Mouse (Mus musculus) mouse trophoblast stem cell (cell line): Measurements from ENCODE around the gene Mgst3.

Experiments
- in situ Hi-C, 2 experiments: fragments of 300-500 bp; cut with MseI, MboI; formaldehyde crosslinking; loops; 2 replicates in 1 of 2; 3 replicates in 1 of 2; pipeline ENCODE4 v1.15.1; 2025

Mgst3 gene

DNA sequence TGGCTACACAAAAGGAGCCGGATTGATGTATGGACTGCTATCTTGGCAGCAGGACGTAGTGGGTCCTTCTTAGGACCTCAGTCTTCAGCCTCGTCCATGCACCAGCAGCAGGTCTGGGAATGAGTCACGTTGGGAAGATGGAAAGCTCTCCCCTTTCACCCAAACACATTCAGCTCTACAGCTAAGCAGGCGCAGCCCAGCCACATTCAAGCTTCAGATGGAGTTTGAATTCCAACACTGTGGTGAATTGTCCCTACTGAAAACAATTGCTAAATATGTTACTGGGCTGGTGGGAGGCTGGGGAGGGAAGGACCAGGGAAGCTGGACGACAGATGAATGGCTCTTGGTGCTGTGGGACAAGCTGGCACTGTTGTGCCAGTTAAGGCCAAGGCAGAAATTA is 5.1 kb downstream of the Mgst3 start:
- in situ Hi-C loops = no loop called here

GRCm38 (mm10) chr1:167387796-167388195 is 5.8 kb downstream of the Mgst3 start:
- in situ Hi-C loops = no loop called here

- in situ Hi-C loops = no loop called here
Observed at GRCm38 (mm10) chr1:167387310-167387709, 6.3 kb downstream of the Mgst3 start.

GRCm38 (mm10) chr1:167386466-167386865 is 7.2 kb downstream of the Mgst3 start:
- in situ Hi-C loops = no loop called here

GRCm38 (mm10) chr1:167385636-167386035 is 8.0 kb downstream of the Mgst3 start:
- in situ Hi-C loops = no loop called here

DNA sequence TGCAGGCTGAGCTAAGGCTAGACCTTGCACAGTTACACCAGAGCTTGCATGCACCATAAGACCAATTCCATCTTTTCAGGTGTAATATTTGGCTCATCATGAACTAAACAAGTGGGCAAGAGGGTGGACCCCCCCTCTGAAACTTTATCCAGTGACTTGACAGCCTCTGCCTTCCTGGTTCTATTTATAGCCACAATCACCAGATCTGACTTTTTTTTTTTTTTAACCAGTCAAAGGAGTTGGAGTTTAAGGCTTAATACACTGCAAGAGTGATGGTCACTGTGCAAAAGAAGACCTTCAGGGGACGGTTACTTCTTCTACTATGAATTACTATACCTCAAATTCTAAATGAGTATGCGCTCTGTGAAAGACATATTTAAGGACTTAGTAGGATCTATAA is 8.4 kb downstream of the Mgst3 start:
- in situ Hi-C loops = no loop called here

DNA sequence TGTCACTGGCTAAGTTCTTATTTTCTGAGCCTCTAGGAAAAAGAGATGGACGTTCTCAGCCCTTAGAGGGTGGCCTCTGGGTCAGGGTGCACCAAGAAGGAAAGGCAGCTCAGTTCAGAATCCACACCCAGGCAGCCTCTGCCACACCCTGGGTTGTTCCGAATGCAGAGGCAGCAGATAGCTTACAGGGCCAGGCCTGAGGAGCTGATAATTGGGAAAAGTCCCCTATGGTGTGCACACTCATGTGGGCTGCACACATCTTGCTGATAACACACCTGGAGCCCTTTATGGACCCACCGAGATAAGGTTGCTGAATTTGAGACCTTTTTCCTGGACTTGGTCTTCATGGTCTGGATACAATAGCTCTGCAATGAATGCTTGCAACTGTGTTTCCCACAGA is 9.5 kb downstream of the Mgst3 start:
- in situ Hi-C loops = no loop called here

DNA sequence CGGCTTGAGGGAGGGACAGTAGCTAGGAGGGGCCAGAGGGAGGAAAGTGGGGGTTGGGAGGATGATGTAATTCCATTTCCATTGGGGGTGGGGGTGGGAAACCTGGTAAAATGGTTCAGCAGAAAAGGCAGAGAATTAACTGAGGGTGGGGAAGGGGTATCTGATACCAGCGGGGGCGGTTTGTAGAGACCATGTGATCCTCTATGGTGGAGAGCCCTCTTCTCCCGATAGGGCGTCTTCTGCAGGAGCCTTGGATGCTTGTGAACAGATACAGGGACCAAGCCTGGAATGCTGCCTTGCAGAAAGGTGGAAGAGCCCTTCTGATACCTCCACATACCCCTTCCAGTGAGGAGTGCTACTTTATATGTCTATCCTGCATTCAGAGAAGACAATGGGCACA is 10.5 kb downstream of the Mgst3 start:
- in situ Hi-C loops = no loop called here

DNA sequence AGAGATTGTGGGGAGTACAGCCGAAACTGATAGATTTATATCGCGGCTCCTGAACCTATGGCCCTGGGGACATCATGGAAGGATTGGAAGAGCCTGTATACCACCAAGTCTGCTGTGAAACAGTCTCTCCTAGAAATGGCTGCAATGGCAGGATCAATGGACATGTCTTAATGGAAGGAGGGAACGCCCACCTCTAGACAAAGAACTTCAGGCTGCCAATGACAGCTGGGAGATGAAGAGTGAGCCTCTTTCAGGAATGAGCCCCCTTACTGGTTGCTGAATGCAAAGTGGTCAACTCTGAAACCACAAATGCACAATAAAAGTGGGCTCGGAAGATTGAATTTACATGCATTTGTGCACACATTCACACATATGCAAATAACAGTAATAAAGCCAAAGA is 10.9 kb downstream of the Mgst3 start:
- in situ Hi-C loops = no loop called here

GRCm38 (mm10) chr1:167382316-167382715 is 11.3 kb downstream of the Mgst3 start:
- in situ Hi-C loops = no loop called here

DNA sequence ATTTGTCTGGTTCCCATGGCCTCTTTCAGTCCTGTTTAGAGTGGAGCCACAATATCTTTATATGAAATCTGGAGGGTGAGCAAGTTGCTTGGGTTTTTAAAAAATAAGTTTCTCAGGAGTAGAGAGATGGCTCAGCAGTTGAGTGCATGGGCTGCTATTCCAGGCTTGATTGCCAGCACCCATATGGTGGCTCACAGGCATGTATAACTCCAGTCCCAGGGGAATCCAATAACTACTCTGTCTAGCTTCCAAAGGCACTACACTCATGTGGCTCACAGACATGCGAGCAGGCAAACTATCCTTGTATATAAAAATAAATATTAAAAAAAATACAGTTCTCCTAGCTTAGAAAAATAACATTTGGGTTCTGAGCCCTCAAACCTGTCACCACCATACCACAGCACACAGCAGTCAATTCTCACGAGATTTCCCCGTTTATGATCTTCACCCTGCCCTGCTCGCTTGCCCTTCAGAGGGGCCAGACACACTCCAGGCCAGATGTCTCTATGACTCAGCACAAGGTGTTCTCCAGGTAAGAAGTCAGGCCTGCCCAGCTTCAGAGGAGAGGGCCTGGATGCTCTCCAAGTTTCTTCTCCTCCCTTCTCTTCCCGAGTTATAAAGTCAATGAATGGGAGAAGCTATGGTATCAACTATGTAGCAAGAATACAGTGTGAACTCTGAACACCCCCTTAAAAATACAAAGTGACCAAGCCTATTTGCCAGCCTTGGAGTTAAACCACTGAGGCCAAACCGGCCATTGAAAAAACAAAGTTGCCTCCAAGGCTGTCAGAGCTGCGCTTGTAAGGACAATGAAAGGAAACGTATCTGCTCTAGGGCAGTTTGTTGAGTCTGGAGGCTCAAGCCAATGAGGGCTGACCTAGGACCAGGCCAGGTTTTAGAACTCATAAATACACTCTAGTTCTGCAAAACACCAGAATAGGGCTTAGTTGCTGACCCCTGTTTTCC is 12.3 kb downstream of the Mgst3 start:
- in situ Hi-C loops = no loop called here

DNA sequence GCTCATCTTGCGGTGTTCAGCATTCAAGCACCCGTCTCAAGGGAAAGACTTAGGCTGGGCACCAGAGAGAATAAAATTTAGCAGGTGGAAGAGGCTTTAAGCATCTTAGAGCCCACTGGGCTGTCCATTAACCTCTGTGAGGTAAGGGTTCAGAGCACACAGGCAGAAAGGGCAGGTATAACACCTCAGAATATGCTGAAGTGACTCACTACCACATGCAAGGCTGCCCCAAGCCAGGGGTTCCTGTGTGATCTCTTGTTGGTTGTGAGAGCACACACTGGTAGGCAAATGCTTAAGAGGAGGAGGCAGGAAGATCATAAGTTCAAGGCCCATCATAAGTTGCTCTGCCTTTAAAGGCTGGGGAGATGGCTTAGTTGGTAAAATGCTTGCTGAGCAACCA is 13.4 kb downstream of the Mgst3 start:
- in situ Hi-C loops = no loop called here

DNA sequence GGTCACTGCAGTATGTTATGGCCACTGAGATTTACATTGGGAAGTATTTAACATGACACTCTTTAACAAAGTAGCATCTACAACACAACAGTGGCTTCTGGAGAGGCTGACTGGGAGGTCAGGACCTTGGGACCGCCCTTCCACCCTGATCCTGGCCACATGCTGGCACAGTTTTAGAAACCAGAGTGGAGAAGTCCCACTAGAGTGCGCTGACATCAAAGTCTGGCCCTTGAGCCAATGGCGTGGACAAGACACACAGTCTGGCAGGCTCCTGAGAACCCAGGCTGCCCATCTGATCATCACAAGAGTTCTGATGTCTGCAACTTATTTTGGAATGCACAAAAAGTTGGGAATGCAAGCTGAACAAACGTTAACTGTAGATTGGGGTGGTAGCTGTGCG is 13.9 kb downstream of the Mgst3 start:
- in situ Hi-C loops = no loop called here

- in situ Hi-C loops = no loop called here
Observed at GRCm38 (mm10) chr1:167378019-167378418, 15.6 kb downstream of the Mgst3 start.

DNA sequence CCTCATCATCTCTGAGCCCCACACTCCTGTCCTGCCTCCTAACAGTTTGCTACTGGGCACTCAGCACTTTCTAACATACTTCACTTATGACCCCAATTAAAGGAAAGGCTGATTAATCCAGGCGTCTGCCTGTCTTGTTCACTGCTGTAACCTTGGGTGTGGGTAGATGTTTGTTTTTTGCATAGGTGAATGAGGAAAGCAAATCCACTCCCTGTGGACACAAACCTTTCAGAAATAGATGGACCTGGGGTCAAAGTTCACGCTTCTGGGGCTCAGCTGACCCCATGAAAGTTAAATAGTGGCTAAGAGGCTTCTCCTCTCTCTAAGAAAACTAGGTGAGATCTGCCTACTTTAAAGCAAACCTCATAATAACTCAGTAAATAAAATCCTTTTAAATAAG is 18.7 kb downstream of the Mgst3 start:
- in situ Hi-C loops = no loop called here

DNA sequence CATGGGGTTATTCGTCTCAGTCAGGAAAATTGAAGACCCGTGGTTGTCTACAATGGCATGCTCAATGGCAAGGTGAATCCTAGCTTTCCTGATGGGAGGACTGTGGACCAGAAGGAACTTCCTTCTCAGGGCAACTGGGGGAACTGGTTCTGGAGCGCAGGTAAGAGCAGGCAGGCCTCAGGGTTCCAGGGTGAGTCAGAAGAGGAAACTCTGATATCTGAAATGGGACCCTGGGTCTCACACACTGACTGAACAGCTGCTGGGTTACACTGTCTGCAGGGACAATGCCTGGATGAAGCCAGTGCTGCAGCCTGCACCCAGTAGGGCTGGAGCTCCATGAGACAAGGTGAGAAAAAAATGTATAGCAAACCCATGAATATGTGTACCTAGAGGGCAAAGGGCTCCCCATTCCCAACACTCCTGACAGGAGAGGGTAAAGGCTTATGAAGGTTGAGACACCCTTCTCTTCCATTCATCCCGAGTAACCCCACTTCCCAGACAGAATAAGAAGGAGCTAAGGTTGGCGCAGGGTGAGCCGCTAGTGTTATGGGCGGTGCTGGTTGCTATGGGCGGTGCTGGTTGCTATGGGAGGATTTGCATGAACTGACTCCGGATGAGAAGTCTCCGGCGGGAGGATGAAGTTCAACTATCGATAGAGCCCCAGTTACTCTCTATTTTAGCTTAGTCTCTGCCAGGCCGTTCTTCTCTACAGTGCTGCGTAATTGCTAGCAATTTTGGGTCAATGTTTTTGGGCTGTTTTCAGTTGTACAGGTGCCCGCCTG is 19.4 kb downstream of the Mgst3 start:
- in situ Hi-C loops = no loop called here

DNA sequence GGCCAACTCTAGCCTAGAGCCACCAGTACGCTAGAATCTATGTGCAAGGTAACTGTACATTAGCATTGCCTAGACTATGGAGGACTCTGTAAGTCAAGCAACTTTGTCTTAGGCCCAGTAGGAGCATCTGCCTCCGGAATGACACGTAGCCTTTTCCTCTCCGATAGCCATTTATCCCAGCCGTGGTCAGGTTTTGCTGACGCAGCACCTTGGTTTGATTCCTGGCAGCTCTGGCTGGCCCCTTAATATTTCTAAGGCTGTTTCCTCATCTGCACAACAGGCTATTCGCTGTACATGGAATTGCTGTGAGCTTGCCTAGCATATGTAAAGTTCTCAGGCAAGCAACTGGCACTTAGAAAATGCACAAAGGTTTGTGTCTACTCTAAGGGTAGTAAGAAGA is 20.9 kb downstream of the Mgst3 start:
- in situ Hi-C loops = no loop called here

- in situ Hi-C loops = no loop called here
Observed at GRCm38 (mm10) chr1:167369905-167370304, 23.7 kb downstream of the Mgst3 start.

DNA sequence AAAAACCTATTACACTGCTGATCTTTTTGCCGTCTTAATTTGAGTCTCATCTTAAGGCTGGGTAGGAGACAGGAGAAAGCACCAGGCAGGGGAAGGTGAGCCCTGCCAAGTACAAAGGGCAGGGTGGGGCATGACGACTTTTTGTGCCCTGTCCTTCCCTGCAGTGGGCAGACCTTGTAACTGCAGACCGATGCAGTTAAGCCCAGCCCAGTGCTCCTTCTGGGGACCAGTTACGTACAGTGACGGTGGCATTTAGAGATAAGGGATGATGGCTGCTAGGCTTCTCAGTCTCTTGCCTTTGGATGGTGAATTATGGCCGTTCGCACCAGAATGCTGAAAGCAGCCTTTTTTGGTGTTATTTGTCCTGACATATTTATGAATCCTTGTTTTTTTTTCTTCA is 25.1 kb downstream of the Mgst3 start:
- in situ Hi-C loops = no loop called here

- in situ Hi-C loops = no loop called here
Observed at GRCm38 (mm10) chr1:167368018-167368417, 25.6 kb downstream of the Mgst3 start.

DNA sequence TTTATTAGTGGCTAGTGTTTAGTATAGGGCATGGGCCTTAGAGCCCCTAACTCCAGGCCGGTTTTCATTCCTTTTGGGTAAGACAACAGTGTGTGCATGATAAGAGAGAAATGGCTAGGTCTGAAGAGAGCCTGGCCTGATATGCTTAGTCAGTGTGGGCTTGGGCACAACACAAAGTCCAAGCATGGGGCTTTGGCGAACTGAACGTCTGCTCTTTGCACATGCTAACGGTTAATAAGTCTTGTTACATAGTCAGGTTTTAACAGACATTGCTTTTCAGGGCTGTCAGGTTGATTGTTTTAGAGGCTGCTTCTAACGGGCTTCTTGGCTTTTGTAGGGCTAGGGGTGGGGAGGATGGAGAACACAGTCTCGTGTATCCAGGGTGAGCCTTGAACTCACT is 27.0 kb downstream of the Mgst3 start:
- in situ Hi-C loops = no loop called here

- in situ Hi-C loops = no loop called here
Observed at GRCm38 (mm10) chr1:167365808-167366207, 27.8 kb downstream of the Mgst3 start.

DNA sequence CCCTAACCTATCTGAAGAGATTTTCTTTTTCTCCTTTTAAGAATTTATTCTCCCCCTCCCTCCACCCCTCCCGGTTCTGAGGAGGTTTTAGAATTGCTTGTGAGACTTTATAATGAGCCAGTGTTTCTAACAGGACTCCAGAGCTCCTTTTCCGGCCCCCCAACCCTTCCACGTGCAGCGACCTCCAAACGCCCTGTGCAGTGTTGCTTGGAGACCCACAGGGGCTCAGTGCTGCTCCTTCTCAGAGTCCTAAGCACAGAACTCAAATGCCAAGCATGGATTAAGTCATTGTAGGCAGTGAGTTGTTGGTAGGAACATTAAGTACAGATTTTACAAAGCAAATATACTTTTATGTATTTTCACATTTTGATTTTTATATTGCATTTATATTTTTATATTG is 30.3 kb downstream of the Mgst3 start:
- in situ Hi-C loops = no loop called here
